In genomic region chr12:117155307-117156220, GRCm38 (mm10) we compare ENCODE assay signal across 12 mouse cellular contexts.
A peak's percentile ranks its signal among the peaks of the same experiment; 100 is the strongest.
DNase-seq lines count a peak whose midpoint lies in the region; ATAC-seq lines count a peak whose summit lies in the region.
"Had no signal": no experiment of that assay in that cellular context is flagged by ENCODE, and none has a peak within 500 bp of the region (broad histone marks: within the 10 kb centered on the region; RNA-seq: fewer than 3 reads in every experiment).

No protein-coding gene starts in this region.

- H3K4me1 ChIP-seq in heart, embryonic 15.5 days (replicated peaks), result peaks cover 32% of the 10 kb centered on the region
- peaks cover 46% of the 10 kb centered on the region for H3K4me1 ChIP-seq in embryonic facial prominence, embryonic 15.5 days
- peaks cover 27% of the 10 kb centered on the region for H3K4me1 ChIP-seq in limb, embryonic 11.5 days (ENCODE audit: control insufficient read depth, insufficient read depth, low read length)
- peaks cover 92% of the 10 kb centered on the region for H3K4me1 ChIP-seq in neural tube, embryonic 13.5 days (replicated peaks)
- H3K4me1 ChIP-seq in kidney, embryonic 14.5 days (ENCODE audit: control insufficient read depth, insufficient read depth, low read length), result peaks cover 5% of the 10 kb centered on the region; the same call in 1 of the 2 replicates

- no peaks in the 10 kb centered on the region for H3K9me3 ChIP-seq in heart, embryonic 15.5 days (replicated peaks)
- no peaks in the 10 kb centered on the region for H3K9me3 ChIP-seq in embryonic facial prominence, embryonic 15.5 days (replicated peaks)
- no peaks in the 10 kb centered on the region for H3K9me3 ChIP-seq in limb, embryonic 11.5 days (ENCODE audit: control insufficient read depth, low read length)
- no peaks in the 10 kb centered on the region for H3K9me3 ChIP-seq in neural tube, embryonic 13.5 days
- no peaks in the 10 kb centered on the region for H3K9me3 ChIP-seq in kidney, embryonic 14.5 days (ENCODE audit: control insufficient read depth, low read length)
- H3K9me3 ChIP-seq: stomach, embryonic 15.5 days had no signal

- H3K9ac ChIP-seq in heart, embryonic 15.5 days, result no peak overlapping the region
- no peak overlapping the region for H3K9ac ChIP-seq in embryonic facial prominence, embryonic 15.5 days
- H3K9ac ChIP-seq in limb, embryonic 11.5 days (ENCODE audit: low read length), result no peak overlapping the region
- peak overlapping the region; percentile 78 for H3K9ac ChIP-seq in neural tube, embryonic 13.5 days
- no peak overlapping the region for H3K9ac ChIP-seq in kidney, embryonic 14.5 days (ENCODE audit: low read depth, low read length)
- H3K9ac ChIP-seq: stomach, embryonic 15.5 days had no signal

- peaks cover 99% of the 10 kb centered on the region for H3K27me3 ChIP-seq in heart, embryonic 15.5 days
- peaks cover 96% of the 10 kb centered on the region for H3K27me3 ChIP-seq in embryonic facial prominence, embryonic 15.5 days
- H3K27me3 ChIP-seq in limb, embryonic 11.5 days (ENCODE audit: control insufficient read depth, insufficient read depth, low read length), result peaks cover 87% of the 10 kb centered on the region
- peaks cover 83% of the 10 kb centered on the region for H3K27me3 ChIP-seq in neural tube, embryonic 13.5 days
- H3K27me3 ChIP-seq in kidney, embryonic 14.5 days (ENCODE audit: control insufficient read depth, insufficient read depth, low read length), result peaks cover 98% of the 10 kb centered on the region

- intact Hi-C loops in heart, postnatal 25 days (cut with DNase I), result no loop called here

- no peak overlapping the region for H3K4me3 ChIP-seq in heart, embryonic 15.5 days
- H3K4me3 ChIP-seq in embryonic facial prominence, embryonic 15.5 days (replicated peaks), result peak overlapping the region; percentile 54; the same call in 1 of the 2 replicates
- no peak overlapping the region for H3K4me3 ChIP-seq in limb, embryonic 11.5 days (ENCODE audit: low read depth, low read length)
- peak overlapping the region; percentile 64 for H3K4me3 ChIP-seq in neural tube, embryonic 13.5 days
- H3K4me3 ChIP-seq in kidney, embryonic 14.5 days (ENCODE audit: low read length), result no peak overlapping the region
- H3K4me3 ChIP-seq: stomach, embryonic 15.5 days had no signal

- peak overlapping the region; percentile 95; the same call in 1 of the 2 replicates for H3K4me2 ChIP-seq in heart, embryonic 15.5 days
- no peak overlapping the region for H3K4me2 ChIP-seq in embryonic facial prominence, embryonic 15.5 days (replicated peaks)
- H3K4me2 ChIP-seq in limb, embryonic 11.5 days (ENCODE audit: low read depth, severe bottlenecking), result no peak overlapping the region; the same call in 1 of the 2 replicates
- peak overlapping the region; percentile 86 for H3K4me2 ChIP-seq in neural tube, embryonic 13.5 days
- no peak overlapping the region for H3K4me2 ChIP-seq in kidney, embryonic 14.5 days (replicated peaks; ENCODE audit: low read depth, low read length)
- H3K4me2 ChIP-seq: liver, embryonic 11.5 days had no signal

- no peak overlapping the region for H3K27ac ChIP-seq in heart, embryonic 15.5 days
- H3K27ac ChIP-seq in embryonic facial prominence, embryonic 15.5 days (replicated peaks), result no peak overlapping the region
- no peak overlapping the region for H3K27ac ChIP-seq in limb, embryonic 11.5 days (replicated peaks; ENCODE audit: low read depth, low read length)
- H3K27ac ChIP-seq in neural tube, embryonic 13.5 days (replicated peaks), result peak overlapping the region; percentile 71
- no peak overlapping the region for H3K27ac ChIP-seq in kidney, embryonic 14.5 days (ENCODE audit: low read depth, low read length)
- H3K27ac ChIP-seq: stomach, embryonic 15.5 days had no signal

- WGBS in heart, embryonic 15.5 days, result 7% methylated on average over 33 of the region's 33 CpGs
- WGBS in embryonic facial prominence, embryonic 15.5 days, result 5% methylated on average over 33 of the region's 33 CpGs
- WGBS in limb, embryonic 11.5 days, result 2% methylated on average over 33 of the region's 33 CpGs
- 1% methylated on average over 33 of the region's 33 CpGs for WGBS in neural tube, embryonic 13.5 days
- WGBS in kidney, embryonic 14.5 days, result 1% methylated on average over 33 of the region's 33 CpGs

- H3K36me3 ChIP-seq in heart, embryonic 15.5 days, result no peaks in the 10 kb centered on the region
- no peaks in the 10 kb centered on the region for H3K36me3 ChIP-seq in embryonic facial prominence, embryonic 15.5 days
- no peaks in the 10 kb centered on the region for H3K36me3 ChIP-seq in limb, embryonic 11.5 days (ENCODE audit: control insufficient read depth, insufficient read depth, low read length)
- H3K36me3 ChIP-seq in neural tube, embryonic 13.5 days, result no peaks in the 10 kb centered on the region
- H3K36me3 ChIP-seq in kidney, embryonic 14.5 days (ENCODE audit: control insufficient read depth, insufficient read depth, low read length), result no peaks in the 10 kb centered on the region
- H3K36me3 ChIP-seq: stomach, embryonic 15.5 days had no signal

- DNase-seq in heart, postnatal 25 days (ENCODE audit: low spot score), result no peak
- peak; percentile 56 for DNase-seq in limb, embryonic 11.5 days (ENCODE audit: low spot score)
- no peak for DNase-seq in urinary bladder, adult 2 months (ENCODE audit: low spot score)
- DNase-seq in thymus, postnatal 25 days, result no peak
- DNase-seq: cerebellum, postnatal 10 days had no signal

- no peak for ATAC-seq in heart, embryonic 15.5 days (replicated peaks; ENCODE audit: insufficient number of reproducible peaks, insufficient read depth, low FRiP score, low read depth)
- ATAC-seq in embryonic facial prominence, embryonic 15.5 days (ENCODE audit: insufficient number of reproducible peaks, low FRiP score, low TSS enrichment, low read depth), result no peak
- no peak for ATAC-seq in limb, embryonic 11.5 days (ENCODE audit: insufficient number of reproducible peaks, low FRiP score, low TSS enrichment, low read depth)
- ATAC-seq in neural tube, embryonic 13.5 days (ENCODE audit: low read depth), result no peak
- ATAC-seq in kidney, embryonic 14.5 days (ENCODE audit: low FRiP score, low TSS enrichment), result no peak
- ATAC-seq: CD4-positive, CD25-positive, alpha-beta regulatory T cell, adult 4 months had no signal

Comparison
In these comparisons a context has a peak if more than half of its experiments do, and no peak if none do; other contexts are left out.
1. H3K4me2 ChIP-seq: peak in heart, embryonic 15.5 days (single experiment) and neural tube, embryonic 13.5 days (single experiment); none in embryonic facial prominence, embryonic 15.5 days (single experiment), limb, embryonic 11.5 days (single experiment) and kidney, embryonic 14.5 days (single experiment).
2. H3K4me3 ChIP-seq: peak in embryonic facial prominence, embryonic 15.5 days (single experiment) and neural tube, embryonic 13.5 days (single experiment); none in heart, embryonic 15.5 days (single experiment), limb, embryonic 11.5 days (single experiment) and kidney, embryonic 14.5 days (single experiment).